Mouse (Mus musculus): ENCODE data around the gene Pola2. TPM values are rescaled to one million over a fixed set of nuclear protein-coding genes. Genes with fewer than 3 reads are reported as not detected.

Pola2 gene
- total and polyA plus RNA-seq, 3 experiments: 77.3 to 126 (median 99.4) TPM

GRCm38 (mm10) chr19:5894002-5894678, 69.9 kb downstream of the Pola2 start, which contains the start of gene Tigd3:
Gene Tigd3, minus strand, starts transcription at chr19:5894149.
- no peaks in the 10 kb centered on the region for H3K27me3 ChIP-seq (ENCODE audit: control insufficient read depth in 1 of 2, insufficient read depth in 2 of 2, low read length in 2 of 2)
- peak within 1 kb of the TSS; percentile 68 for H3K9ac ChIP-seq (ENCODE audit: control insufficient read depth, low read depth, low read length, poor library complexity, severe bottlenecking)
- H3K36me3 ChIP-seq (ENCODE audit: control insufficient read depth in 1 of 2, insufficient read depth in 2 of 2, low read length in 2 of 2): peaks cover 6% of the 10 kb centered on the region in 2 experiments
- no peaks in the 10 kb centered on the region for H3K9me3 ChIP-seq (replicated peaks; ENCODE audit: insufficient read depth, low read length)
- peaks cover 0 to 6% of the 10 kb centered on the region in 2 experiments; a peak in 2 of 4 replicates for H3K4me1 ChIP-seq (ENCODE audit: control insufficient read depth in 1 of 2, insufficient read depth in 2 of 2, low read length in 2 of 2)
- DNase-seq (ENCODE audit: low read depth, low spot score): peak; percentile 97
- H3K27ac ChIP-seq (ENCODE audit: control insufficient read depth, low read depth, low read length): peak within 1 kb of the TSS; percentile 11
- H3K4me3 ChIP-seq (ENCODE audit: control insufficient read depth in 1 of 2, insufficient read depth in 1 of 2, low read depth in 2 of 2, low read length in 2 of 2): peak within 1 kb of the TSS; percentile 50 to 60; a peak in 3 of 4 replicates
- no peaks in the 10 kb centered on the region; the same call in 1 of the 2 replicates for H3K79me2 ChIP-seq (ENCODE audit: control insufficient read depth, insufficient read depth, low read length, poor library complexity)
- TF ChIP-seq HCFC1 (IDR thresholded peaks at IDR 0.05; ENCODE audit: low read depth, low read length): peak; percentile 69
- peak; percentile 56 for TF ChIP-seq NRF1 (IDR thresholded peaks at IDR 0.05; ENCODE audit: insufficient read depth, low read depth, low read length, poor library complexity, severe bottlenecking)
- no peak for TF ChIP-seq ZC3H11A (IDR thresholded peaks at IDR 0.05; ENCODE audit: low read depth, low read length)
- peak in 1 of 2 experiments; percentile 49; a peak in 1 of 4 replicates for TF ChIP-seq EP300 (IDR thresholded peaks at IDR 0.05; ENCODE audit: low read depth in 1 of 2, low read length in 2 of 2)
- TF ChIP-seq MEF2A (IDR thresholded peaks at IDR 0.05; ENCODE audit: extremely low read depth, insufficient replicate concordance, low read depth, low read length, poor library complexity, severe bottlenecking): no peak
- TF ChIP-seq CHD1 (IDR thresholded peaks at IDR 0.05; ENCODE audit: low read depth, low read length): no peak
- TF ChIP-seq UBTF (IDR thresholded peaks at IDR 0.05; ENCODE audit: borderline replicate concordance, insufficient read depth, low read depth, low read length): no peak
- no peak for TF ChIP-seq RCOR1 (IDR thresholded peaks at IDR 0.05; ENCODE audit: low read depth, low read length)
- no peak; the same call in 1 of the 2 replicates for TF ChIP-seq SMC3 (IDR thresholded peaks at IDR 0.05; ENCODE audit: low read depth, low read length)
- no peak for TF ChIP-seq GABPA (IDR thresholded peaks at IDR 0.05; ENCODE audit: low read depth, low read length)
- no peak for TF ChIP-seq JUND (IDR thresholded peaks at IDR 0.05; ENCODE audit: low read depth, low read length)
- peak; percentile 93 for TF ChIP-seq SIN3A (IDR thresholded peaks at IDR 0.05; ENCODE audit: low read length)
- TF ChIP-seq ETS1 (IDR thresholded peaks at IDR 0.05; ENCODE audit: low read depth, low read length): peak; percentile 34; the same call in 1 of the 2 replicates
- no peak for TF ChIP-seq BHLHE40 (IDR thresholded peaks at IDR 0.05; ENCODE audit: borderline replicate concordance, low read depth, low read length)
- peak; percentile 70; the same call in 1 of the 2 replicates for TF ChIP-seq MAZ (IDR thresholded peaks at IDR 0.05; ENCODE audit: low read depth, low read length)
- no peak for TF ChIP-seq POLR2AphosphoS5 (IDR thresholded peaks at IDR 0.05; ENCODE audit: borderline replicate concordance, low read depth, low read length)
- TF ChIP-seq TBP (IDR thresholded peaks at IDR 0.05; ENCODE audit: low read depth, low read length): peak; percentile 51; the same call in 1 of the 2 replicates
- TF ChIP-seq MYC (IDR thresholded peaks at IDR 0.05; ENCODE audit: low read depth, low read length): no peak
- TF ChIP-seq POLR2AphosphoS2 (IDR thresholded peaks at IDR 0.05; ENCODE audit: low read length): peak; percentile 97
- 0 out of 2 replicates have a peak, but pooled peaks have one; percentile 23 for TF ChIP-seq TCF12 (IDR thresholded peaks at IDR 0.05; ENCODE audit: low read depth, low read length)
- TF ChIP-seq ZNF384 (IDR thresholded peaks at IDR 0.05; ENCODE audit: low read depth, low read length): peak; percentile 57; the same call in 1 of the 2 replicates
- TF ChIP-seq ELF1 (IDR thresholded peaks at IDR 0.05; ENCODE audit: low read depth, low read length): peak; percentile 50
- TF ChIP-seq USF1 (IDR thresholded peaks at IDR 0.05; ENCODE audit: low read depth, low read length): no peak
- TF ChIP-seq GATA1 (IDR thresholded peaks at IDR 0.05; ENCODE audit: low read depth, low read length): no peak
- peak; percentile 78 for TF ChIP-seq MYB (IDR thresholded peaks at IDR 0.05; ENCODE audit: low read depth, low read length)
- peak; percentile 45 for TF ChIP-seq TAL1 (IDR thresholded peaks at IDR 0.05; ENCODE audit: low read length)
- no peak for TF ChIP-seq RAD21 (IDR thresholded peaks at IDR 0.05; ENCODE audit: low read depth, low read length)
- TF ChIP-seq KAT2A (conservative IDR thresholded peaks at IDR 0.05; ENCODE audit: low read depth, low read length): no peak
- no peak for TF ChIP-seq ZKSCAN1 (IDR thresholded peaks at IDR 0.05; ENCODE audit: low read depth, low read length)
- TF ChIP-seq ZMIZ1 (IDR thresholded peaks at IDR 0.05; ENCODE audit: low read depth, low read length): peak; percentile 84
- peak; percentile 69 for TF ChIP-seq NELFE (IDR thresholded peaks at IDR 0.05; ENCODE audit: low read depth, low read length)
- TF ChIP-seq MAFK (IDR thresholded peaks at IDR 0.05; ENCODE audit: borderline replicate concordance, low read depth, low read length): no peak
- no peak for TF ChIP-seq USF2 (IDR thresholded peaks at IDR 0.05; ENCODE audit: borderline replicate concordance in 1 of 2, insufficient read depth in 1 of 2, low read depth in 1 of 2, low read length in 2 of 2)
- peak; percentile 81 for TF ChIP-seq MXI1 (IDR thresholded peaks at IDR 0.05; ENCODE audit: low read depth, low read length)
- peak; percentile 67 for TF ChIP-seq CHD2 (IDR thresholded peaks at IDR 0.05; ENCODE audit: low read length)
